Comparison of ENCODE assay signal across 9 mouse cellular contexts in genomic region chr14:44981490-44981889, GRCm38 (mm10). TPM values are rescaled to one million over a fixed set of nuclear protein-coding genes. Genes with fewer than 3 reads are reported as not detected.
DNase-seq lines count a peak whose midpoint lies in the region; ATAC-seq and TF ChIP-seq lines count a peak whose summit lies in the region.
"Had no signal": no experiment of that assay in that cellular context is flagged by ENCODE, and none has a peak within 500 bp of the region (broad histone marks: within the 10 kb centered on the region; RNA-seq: fewer than 3 reads in every experiment).

No protein-coding gene starts in this region.

- no peaks in the 10 kb centered on the region for H3K9me3 ChIP-seq in neural tube, embryonic 11.5 days (ENCODE audit: control insufficient read depth, low read length)
- no peaks in the 10 kb centered on the region for H3K9me3 ChIP-seq in neural tube, embryonic 15.5 days (replicated peaks)
- H3K9me3 ChIP-seq in kidney, postnatal 0 days (replicated peaks; ENCODE audit: low read length): no peaks in the 10 kb centered on the region
- no peaks in the 10 kb centered on the region for H3K9me3 ChIP-seq in midbrain, postnatal 0 days (ENCODE audit: low read length)
- H3K9me3 ChIP-seq in forebrain, embryonic 13.5 days (replicated peaks): no peaks in the 10 kb centered on the region
- H3K9me3 ChIP-seq: neural tube, embryonic 13.5 days had no signal

- H3K36me3 ChIP-seq in neural tube, embryonic 11.5 days (ENCODE audit: control insufficient read depth, insufficient read depth, low read length): no peaks in the 10 kb centered on the region
- no peaks in the 10 kb centered on the region for H3K36me3 ChIP-seq in neural tube, embryonic 15.5 days
- no peaks in the 10 kb centered on the region for H3K36me3 ChIP-seq in kidney, postnatal 0 days (ENCODE audit: insufficient read depth, low read length)
- H3K36me3 ChIP-seq in midbrain, postnatal 0 days (ENCODE audit: insufficient read depth, low read length): no peaks in the 10 kb centered on the region
- no peaks in the 10 kb centered on the region for H3K36me3 ChIP-seq in forebrain, embryonic 13.5 days (ENCODE audit: poor library complexity, severe bottlenecking)
- H3K36me3 ChIP-seq: neural tube, embryonic 13.5 days had no signal

- H3K27me3 ChIP-seq in neural tube, embryonic 11.5 days (ENCODE audit: control insufficient read depth, insufficient read depth, low read length): no peaks in the 10 kb centered on the region
- H3K27me3 ChIP-seq in neural tube, embryonic 15.5 days (replicated peaks): no peaks in the 10 kb centered on the region
- no peaks in the 10 kb centered on the region for H3K27me3 ChIP-seq in kidney, postnatal 0 days (ENCODE audit: insufficient read depth, low read length)
- no peaks in the 10 kb centered on the region for H3K27me3 ChIP-seq in midbrain, postnatal 0 days (ENCODE audit: insufficient read depth, low read length)
- 0 out of 2 replicates have a peak, but pooled peaks cover 3% of the 10 kb centered on the region for H3K27me3 ChIP-seq in forebrain, embryonic 13.5 days

- H3K27ac ChIP-seq in neural tube, embryonic 11.5 days (ENCODE audit: low read depth, low read length): no peak overlapping the region
- H3K27ac ChIP-seq in neural tube, embryonic 15.5 days (replicated peaks): no peak overlapping the region
- H3K27ac ChIP-seq in kidney, postnatal 0 days: no peak overlapping the region
- H3K27ac ChIP-seq in midbrain, postnatal 0 days (ENCODE audit: low read depth, low read length): no peak overlapping the region
- H3K27ac ChIP-seq in forebrain, embryonic 13.5 days: no peak overlapping the region
- H3K27ac ChIP-seq: neural tube, embryonic 13.5 days had no signal

- H3K4me2 ChIP-seq in neural tube, embryonic 11.5 days (ENCODE audit: low read depth): no peak overlapping the region
- no peak overlapping the region for H3K4me2 ChIP-seq in neural tube, embryonic 15.5 days
- H3K4me2 ChIP-seq in kidney, postnatal 0 days (ENCODE audit: low read length): no peak overlapping the region
- no peak overlapping the region for H3K4me2 ChIP-seq in midbrain, postnatal 0 days (ENCODE audit: low read depth, low read length, poor library complexity, severe bottlenecking)
- H3K4me2 ChIP-seq in forebrain, embryonic 13.5 days: no peak overlapping the region
- H3K4me2 ChIP-seq: neural tube, embryonic 13.5 days had no signal

- no peak for ATAC-seq in neural tube, embryonic 11.5 days (ENCODE audit: insufficient read depth, low FRiP score, low TSS enrichment)
- no peak for ATAC-seq in neural tube, embryonic 15.5 days (ENCODE audit: low FRiP score)
- no peak for ATAC-seq in kidney, postnatal 0 days (replicated peaks; ENCODE audit: low FRiP score, low read depth)
- no peak for ATAC-seq in midbrain, postnatal 0 days (ENCODE audit: low FRiP score)
- ATAC-seq in forebrain, embryonic 13.5 days: no peak

- H3K9ac ChIP-seq in neural tube, embryonic 11.5 days (ENCODE audit: low read length): no peak overlapping the region
- no peak overlapping the region for H3K9ac ChIP-seq in neural tube, embryonic 15.5 days (replicated peaks)
- H3K9ac ChIP-seq in kidney, postnatal 0 days (ENCODE audit: low read depth, low read length): no peak overlapping the region
- H3K9ac ChIP-seq in midbrain, postnatal 0 days (replicated peaks; ENCODE audit: low read length, poor library complexity, severe bottlenecking): no peak overlapping the region
- H3K9ac ChIP-seq in forebrain, embryonic 13.5 days: no peak overlapping the region
- H3K9ac ChIP-seq: neural tube, embryonic 13.5 days had no signal

- WGBS in neural tube, embryonic 11.5 days: 17% methylated on average over 4 of the region's 4 CpGs
- WGBS in neural tube, embryonic 15.5 days: 13% methylated on average over 4 of the region's 4 CpGs
- WGBS in kidney, postnatal 0 days: 4% methylated on average over 4 of the region's 4 CpGs
- 9% methylated on average over 4 of the region's 4 CpGs for WGBS in midbrain, postnatal 0 days
- 12% methylated on average over 4 of the region's 4 CpGs for WGBS in forebrain, embryonic 13.5 days

- DNase-seq in frontal cortex, postnatal 36 days (ENCODE audit: low spot score in 2 of 2): peak; percentile 16 to 49
- DNase-seq in frontal cortex, postnatal 14 days (ENCODE audit: low spot score in 2 of 2): no peak
- DNase-seq in neural tube, embryonic 11.5 days (ENCODE audit: low spot score): peak; percentile 45
- DNase-seq in adipocyte (ENCODE audit: low spot score): peak; percentile 83
- DNase-seq in kidney, postnatal 0 days (ENCODE audit: low spot score): peak; percentile 85
- peak; percentile 72 for DNase-seq in midbrain, postnatal 0 days (ENCODE audit: low spot score)

- H3K4me1 ChIP-seq in neural tube, embryonic 11.5 days (ENCODE audit: control insufficient read depth, insufficient read depth, low read length): no peaks in the 10 kb centered on the region
- no peaks in the 10 kb centered on the region for H3K4me1 ChIP-seq in neural tube, embryonic 15.5 days
- no peaks in the 10 kb centered on the region for H3K4me1 ChIP-seq in kidney, postnatal 0 days (replicated peaks; ENCODE audit: insufficient read depth, low read length)
- H3K4me1 ChIP-seq in midbrain, postnatal 0 days (ENCODE audit: insufficient read depth, low read length): no peaks in the 10 kb centered on the region
- no peaks in the 10 kb centered on the region for H3K4me1 ChIP-seq in forebrain, embryonic 13.5 days
- H3K4me1 ChIP-seq: neural tube, embryonic 13.5 days had no signal

- H3K4me3 ChIP-seq in neural tube, embryonic 11.5 days (ENCODE audit: low read depth, low read length): no peak overlapping the region
- H3K4me3 ChIP-seq in neural tube, embryonic 15.5 days (replicated peaks): no peak overlapping the region
- no peak overlapping the region for H3K4me3 ChIP-seq in kidney, postnatal 0 days (replicated peaks; ENCODE audit: low read depth, low read length)
- H3K4me3 ChIP-seq in midbrain, postnatal 0 days (ENCODE audit: low read depth, low read length): no peak overlapping the region
- H3K4me3 ChIP-seq in forebrain, embryonic 13.5 days: no peak overlapping the region
- H3K4me3 ChIP-seq: neural tube, embryonic 13.5 days had no signal

- peak; percentile 71 for TF ChIP-seq CTCF in kidney, postnatal 0 days (IDR thresholded peaks at IDR 0.05; ENCODE audit: low read depth)
- TF ChIP-seq CTCF in midbrain, postnatal 0 days (IDR thresholded peaks at IDR 0.05): peak; percentile 69

RNA-seq across cellular contexts. Expression of gene Ptger2, which starts 6.5 kb away (rescaled TPM):
- polyA plus RNA-seq in neural tube, embryonic 11.5 days (2014; fragmentation: Nextera tagmentation; extraction: Ambion mirVana): 0.11 TPM in 1 of 2 replicates, not detected in the other
- 1.7 and 2.1 TPM in 2 replicates for polyA plus RNA-seq in neural tube, embryonic 15.5 days (2015; fragmentation: Nextera tagmentation; extraction: Ambion mirVana)
- 1.1 and 1.2 TPM in 2 replicates for polyA plus RNA-seq in kidney, postnatal 0 days (2015; fragmentation: Nextera tagmentation; extraction: Ambion mirVana)
- 0.49 and 0.99 TPM in 2 replicates for total RNA-seq in midbrain, postnatal 0 days (2014; rRNA removed)
- polyA plus RNA-seq in midbrain, postnatal 0 days (2015; fragmentation: Nextera tagmentation; extraction: Ambion mirVana): 1.0 and 1.1 TPM in 2 replicates
- 0.05 and 0.25 TPM in 2 replicates for polyA plus RNA-seq in forebrain, embryonic 13.5 days (2015; fragmentation: Nextera tagmentation; extraction: Ambion mirVana)

Comparison
In these comparisons a context has a peak if more than half of its experiments do, and no peak if none do; other contexts are left out.
1. DNase-seq: peak in frontal cortex, postnatal 36 days (2 of 2), neural tube, embryonic 11.5 days (single experiment), adipocyte (single experiment), kidney, postnatal 0 days (single experiment) and midbrain, postnatal 0 days (single experiment); none in frontal cortex, postnatal 14 days (0 of 2).